Mouse (Mus musculus): ENCODE data around the gene A930033H14Rik. TPM values are rescaled to one million over a fixed set of nuclear protein-coding genes. Genes with fewer than 3 reads are reported as not detected.

Gene A930033H14Rik
- 1 to 10 TPM; 5.0 to 6.5 (median 5.7) TPM for total RNA-seq (2022)

DNA sequence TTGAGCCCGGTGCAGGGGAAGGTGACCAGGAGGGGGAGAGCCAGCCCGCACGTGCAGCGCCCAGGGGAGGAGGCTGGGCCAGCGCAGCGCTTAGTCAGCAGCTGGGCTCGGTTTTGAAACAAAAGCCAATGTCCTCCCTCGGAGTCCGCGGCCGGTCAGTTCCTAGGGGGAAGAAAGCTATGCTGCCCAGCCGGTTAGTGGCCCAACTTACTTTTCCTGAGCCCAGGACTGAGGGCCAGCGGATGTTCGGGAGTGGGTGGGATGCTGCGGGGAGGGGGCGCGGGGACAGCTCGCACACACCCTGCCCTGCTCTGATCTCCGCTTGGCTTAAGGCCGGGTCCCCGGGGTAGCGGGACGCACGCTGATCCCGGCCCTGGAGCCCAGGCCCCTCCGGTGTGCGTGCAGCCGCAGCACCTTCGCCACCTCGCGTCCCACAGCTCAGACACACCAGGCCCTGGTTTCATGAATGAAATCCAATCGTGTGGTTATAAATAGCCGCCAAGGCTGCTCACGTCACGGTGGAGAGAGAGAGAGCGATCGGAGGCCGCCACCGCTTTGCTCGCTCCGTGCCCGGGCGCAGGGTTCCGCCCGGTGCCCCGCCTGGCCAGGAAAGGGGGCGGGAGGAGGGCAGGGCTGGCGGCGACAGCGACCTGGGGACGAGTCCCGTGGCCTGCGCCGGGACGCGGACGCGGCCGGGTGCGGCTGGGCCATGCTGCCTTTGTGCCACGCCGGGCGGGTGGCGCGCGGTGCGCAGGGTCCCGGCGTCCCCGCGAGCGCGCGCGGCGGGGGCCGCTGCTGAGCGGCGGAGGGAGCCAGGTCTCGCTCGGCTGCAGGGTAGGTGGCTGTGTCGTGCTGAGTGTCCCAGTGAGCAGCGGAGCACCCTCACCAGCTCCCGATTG is at the start of gene A930033H14Rik:
Gene A930033H14Rik (minus strand): TSS at position 557 of the 899 bp plus-strand sequence.
- DNase-seq (ENCODE audit: low spot score in 2 of 2) = peak; percentile 80 to 84

GRCm38 (mm10) chr10:69259929-69260328 is 47.0 kb upstream of the A930033H14Rik start:
- DNase-seq (ENCODE audit: low spot score in 2 of 2) = no peak

DNA sequence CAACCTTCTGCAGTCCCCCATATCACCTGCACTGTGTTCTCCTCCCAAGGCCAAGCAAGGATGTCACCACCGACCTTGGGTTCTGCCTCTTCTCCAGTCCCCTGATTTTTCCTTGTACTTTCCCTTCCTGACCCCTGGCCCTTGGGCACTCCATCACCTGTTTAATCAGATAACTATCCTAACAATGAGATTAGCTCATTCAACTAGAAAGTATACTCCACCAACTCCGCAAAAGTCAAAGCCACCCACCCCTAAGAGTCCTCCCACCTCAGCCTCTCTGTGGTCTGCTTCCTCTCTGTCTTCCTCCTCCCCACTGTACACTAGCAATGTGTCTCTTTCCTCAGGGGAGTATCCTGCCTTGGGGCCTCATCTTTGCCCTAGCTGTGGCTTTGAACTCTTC is 46.3 kb upstream of the A930033H14Rik start:
- no peak for DNase-seq (ENCODE audit: low spot score in 2 of 2)

- no peak for DNase-seq (ENCODE audit: low spot score in 2 of 2)
These were observed 45.7 kb upstream of the A930033H14Rik start for GRCm38 (mm10) chr10:69258588-69258987.

DNA sequence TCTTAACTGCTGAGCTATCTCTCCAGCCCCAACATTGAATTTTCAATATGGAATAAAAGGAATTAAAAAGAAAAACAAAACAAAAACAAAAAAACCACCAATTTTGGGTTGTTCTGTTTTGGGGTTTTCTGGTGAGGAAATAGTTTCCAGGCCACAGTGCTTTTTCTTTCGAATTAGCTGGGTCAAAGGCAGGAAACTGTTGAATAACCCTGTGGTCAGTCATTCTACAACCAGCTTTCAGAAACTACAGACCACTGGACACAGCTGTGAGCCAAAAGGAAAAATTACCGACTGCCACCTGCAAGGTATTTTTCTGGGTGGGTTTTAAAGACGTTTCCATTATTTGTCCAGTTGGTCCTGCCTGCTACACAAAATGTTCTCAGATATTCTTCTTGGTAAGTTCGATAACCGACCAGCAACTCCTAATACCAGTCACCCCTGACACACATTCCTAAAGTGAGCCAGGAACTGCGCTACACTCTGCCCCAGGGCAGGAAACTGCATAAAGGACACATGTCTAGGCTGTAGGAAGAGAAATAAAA is 44.8 kb upstream of the A930033H14Rik start:
- DNase-seq (ENCODE audit: low spot score in 2 of 2) = no peak

DNA sequence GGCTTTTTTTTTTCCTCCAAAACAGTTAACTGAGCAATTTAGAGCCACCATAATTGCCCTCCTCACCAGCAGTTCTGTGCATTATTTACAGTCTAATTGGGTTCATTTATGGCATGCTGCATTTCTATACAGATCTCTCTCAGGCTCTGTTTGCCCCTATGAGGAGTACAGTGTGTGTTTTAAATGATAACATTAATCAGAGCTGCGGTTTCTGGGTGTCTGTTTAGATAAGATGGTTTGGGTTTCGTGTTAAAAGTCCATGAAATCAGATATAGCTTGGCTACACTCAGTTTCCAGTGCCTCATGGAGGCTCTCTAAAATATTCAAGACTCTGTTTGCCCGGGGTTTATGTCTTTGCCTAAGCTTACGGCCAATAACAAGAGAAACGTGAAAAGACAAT is 42.7 kb upstream of the A930033H14Rik start:
- DNase-seq (ENCODE audit: low spot score in 2 of 2) = no peak

GRCm38 (mm10) chr10:69254390-69254847 is 41.5 kb upstream of the A930033H14Rik start:
- peak; percentile 12 to 59 for DNase-seq (ENCODE audit: low spot score in 2 of 2)

- no peak for DNase-seq (ENCODE audit: low spot score in 2 of 2)
These were observed 40.8 kb upstream of the A930033H14Rik start for GRCm38 (mm10) chr10:69253686-69254080.

DNA sequence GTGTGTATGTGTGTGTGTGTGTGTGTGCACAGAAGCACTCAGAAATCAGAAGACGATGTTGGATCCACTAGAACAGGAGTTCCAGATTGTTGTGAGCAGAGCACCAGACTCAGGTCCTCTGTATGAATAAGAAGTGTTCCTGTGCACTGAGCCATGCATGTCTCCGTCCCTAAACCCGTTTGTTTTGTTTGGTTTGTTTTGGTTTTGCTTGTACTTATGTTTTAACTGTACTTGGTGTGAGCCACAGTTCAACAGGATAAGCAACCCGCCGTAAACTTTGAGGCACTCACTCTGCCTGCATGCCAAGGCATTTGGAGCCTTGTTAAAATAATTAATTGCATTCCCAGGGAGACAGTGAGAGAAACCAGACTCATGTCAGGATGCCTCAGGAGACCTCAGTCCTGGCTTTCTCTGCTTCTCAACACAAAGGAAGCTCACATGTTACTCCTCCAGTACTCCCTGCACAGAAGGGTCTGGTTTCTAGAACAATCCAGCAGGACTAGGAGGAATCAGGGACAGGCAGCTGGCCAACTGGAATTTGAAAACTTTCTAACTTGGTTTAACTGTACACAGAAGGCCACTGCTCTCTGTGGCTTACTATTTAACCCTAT is 40.3 kb upstream of the A930033H14Rik start:
- no peak for DNase-seq (ENCODE audit: low spot score in 2 of 2)

GRCm38 (mm10) chr10:69252112-69253074 is 39.5 kb upstream of the A930033H14Rik start:
- DNase-seq (ENCODE audit: low spot score in 2 of 2) = no peak

GRCm38 (mm10) chr10:69251254-69251653 is 38.4 kb upstream of the A930033H14Rik start:
- no peak for DNase-seq (ENCODE audit: low spot score in 2 of 2)

GRCm38 (mm10) chr10:69248261-69249160 is 35.6 kb upstream of the A930033H14Rik start:
- no peak for DNase-seq (ENCODE audit: low spot score in 2 of 2)

DNA sequence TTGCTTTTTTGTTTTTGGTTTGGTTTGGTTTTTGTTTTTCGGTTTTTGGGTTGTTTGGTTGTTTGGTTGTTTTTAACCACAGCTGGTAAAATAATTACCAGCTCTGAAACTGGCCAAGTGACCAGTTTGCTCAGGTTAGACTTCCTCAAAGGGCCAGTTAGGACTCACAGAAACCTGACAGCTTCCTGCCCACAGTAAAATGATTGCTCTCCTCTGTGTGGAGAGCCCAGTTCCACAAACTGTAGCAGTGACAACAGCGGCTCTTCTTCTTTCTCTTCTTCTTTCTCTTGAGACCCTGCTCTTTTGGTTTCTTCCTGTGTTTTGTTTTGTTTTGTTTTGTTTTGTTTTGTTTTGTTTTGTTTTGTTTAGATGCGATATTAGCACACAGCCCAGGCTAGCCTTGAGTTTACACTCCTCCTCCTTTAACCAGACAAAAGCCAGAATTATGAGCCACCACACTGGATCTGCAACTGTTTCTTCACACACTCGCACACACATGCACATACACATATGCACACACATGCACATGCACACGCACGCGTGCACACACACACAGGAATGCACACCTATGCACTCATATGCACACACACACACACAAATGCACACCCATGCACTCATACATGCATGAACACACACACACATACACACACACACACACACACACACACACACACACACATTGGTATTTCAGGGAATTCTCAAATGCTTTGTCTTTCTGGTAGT is 34.6 kb upstream of the A930033H14Rik start:
- no peak for DNase-seq (ENCODE audit: low spot score in 2 of 2)

DNA sequence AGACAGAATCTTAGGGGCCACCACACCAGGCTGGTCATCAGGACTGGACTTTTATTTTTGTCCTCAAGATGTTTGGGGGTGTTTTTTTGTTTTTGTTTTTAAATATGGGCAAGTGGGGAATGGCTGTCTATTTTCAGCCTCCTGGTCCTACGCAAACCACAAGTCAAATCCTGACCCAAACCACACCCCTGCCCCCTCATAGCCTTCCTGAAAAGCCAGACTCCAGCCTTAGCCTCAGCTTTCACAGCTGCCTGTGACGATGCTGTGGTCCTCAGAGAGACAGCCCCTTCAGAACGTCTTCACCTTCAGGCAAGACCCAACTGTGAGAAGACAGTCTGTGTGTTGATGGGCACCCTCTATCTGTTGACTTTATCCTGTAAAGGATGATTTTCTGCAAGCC is 33.9 kb upstream of the A930033H14Rik start:
- no peak for DNase-seq (ENCODE audit: low spot score in 2 of 2)

GRCm38 (mm10) chr10:69245906-69246668 is 33.2 kb upstream of the A930033H14Rik start:
- DNase-seq (ENCODE audit: low spot score in 2 of 2) = no peak

- DNase-seq (ENCODE audit: low spot score in 2 of 2) = no peak
These were observed 32.3 kb upstream of the A930033H14Rik start for GRCm38 (mm10) chr10:69245151-69245550.

DNA sequence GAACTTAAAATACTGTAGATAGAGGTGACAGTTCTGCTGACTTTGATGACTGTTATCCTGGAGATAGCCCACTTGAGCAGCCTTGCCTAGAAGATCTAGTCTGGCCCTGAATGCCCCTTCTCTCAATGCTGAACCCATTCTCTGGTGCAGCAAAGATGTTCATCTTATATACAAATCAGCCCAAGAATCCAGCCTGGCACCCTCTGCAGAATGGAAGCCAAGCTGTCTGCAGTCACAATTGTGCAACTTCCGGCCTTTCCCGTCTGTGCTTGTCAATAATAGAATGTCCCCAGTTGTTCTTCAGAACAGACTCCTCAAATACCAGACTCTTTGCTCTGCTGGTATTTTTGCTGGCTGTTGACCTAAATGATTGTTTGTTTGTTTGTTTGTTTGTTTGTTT is 27.6 kb upstream of the A930033H14Rik start:
- DNase-seq (ENCODE audit: low spot score in 2 of 2) = no peak

DNA sequence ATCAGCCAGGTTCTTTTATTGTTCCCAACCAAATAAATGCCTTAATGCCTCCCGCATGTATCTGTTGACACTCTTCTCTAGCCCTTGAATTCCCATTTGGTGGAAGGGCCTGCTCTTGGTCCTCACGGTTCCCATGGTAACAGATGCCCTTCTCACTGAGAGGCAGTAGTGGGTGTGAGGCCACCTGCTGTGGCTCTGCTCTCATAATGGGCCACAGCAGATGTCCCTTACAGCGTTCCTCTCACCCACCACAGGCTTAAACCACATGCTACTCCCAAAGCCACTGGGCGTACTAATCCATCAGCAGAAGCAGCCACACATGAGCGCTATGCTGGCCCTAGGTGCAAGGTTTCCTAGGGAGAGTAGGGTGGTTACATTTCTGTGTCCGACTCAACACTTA is 25.4 kb upstream of the A930033H14Rik start:
- no peak for DNase-seq (ENCODE audit: low spot score in 2 of 2)

- no peak for DNase-seq (ENCODE audit: low spot score in 2 of 2)
These were observed 24.9 kb upstream of the A930033H14Rik start for GRCm38 (mm10) chr10:69237781-69238180.

All from gastrocnemius, adult 8-10 months (tissue).